Mouse (Mus musculus) v-Abl transformed pro-B cells (cell line): Measurements from ENCODE around the gene Ddx56.
"Not testable (repeated sequence)": the region's sequence is repeated elsewhere in the genome, so short reads cannot be mapped to it uniquely, and the experiment has no call there.

ENCODE experiments used
- in situ Hi-C, 2 experiments: fragments of 400-800 bp; cut with MboI; formaldehyde crosslinking; loops; one replicate each; pipeline ENCODE4 v1.15.1; 2025; ENCODE audit not compliant: unreplicated experiment in 2 of 2

The Ddx56 gene

DNA sequence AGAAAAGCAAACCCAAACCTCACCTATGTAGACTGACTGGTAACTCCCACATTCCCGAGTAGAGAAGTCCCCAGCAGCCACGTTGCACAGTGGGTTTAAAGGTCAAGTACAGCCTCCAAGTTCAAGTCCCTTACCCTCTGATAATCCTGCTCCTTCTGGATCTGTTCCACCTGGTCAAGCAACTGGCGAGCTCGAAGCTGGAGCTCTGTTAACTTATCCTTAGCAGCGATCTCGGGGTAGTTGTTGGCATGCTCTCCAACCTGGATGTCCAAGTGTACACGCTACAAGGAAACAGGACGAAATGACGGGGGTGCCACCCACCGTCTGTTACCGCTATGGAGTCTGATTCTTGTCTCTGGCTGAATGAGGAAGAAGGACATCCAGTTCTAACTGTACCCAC, 6.0 kb upstream of the Ddx56 start:
- in situ Hi-C loops = no loop called here

DNA sequence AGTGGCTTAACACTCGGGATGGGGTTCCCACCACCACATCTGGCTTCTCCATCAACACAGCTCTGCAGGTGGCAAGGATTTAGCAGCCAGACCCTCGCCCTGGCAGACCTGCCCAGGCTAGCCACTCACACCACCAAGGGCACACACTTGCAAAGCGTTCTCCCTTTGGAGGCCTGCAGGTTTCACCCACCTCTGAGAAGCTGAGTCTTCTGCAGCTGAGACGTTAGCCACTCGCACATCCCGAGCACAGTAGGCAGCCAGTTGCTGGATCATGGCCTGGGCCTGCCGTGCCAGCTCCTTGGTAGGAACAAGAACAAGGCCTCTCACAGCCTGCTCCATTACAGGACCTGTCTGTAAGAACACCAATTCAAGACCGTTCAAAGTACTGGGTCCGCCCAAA, 951 bp downstream of the Ddx56 start:
- in situ Hi-C loops = loop anchor here (5.0 kb wide), 2 partner anchors 64 to 69 kb away; partner anchors contain the start of genes A730071L15Rik (in 1 of the 2) and Nudcd3 (in 1 of the 2)

DNA sequence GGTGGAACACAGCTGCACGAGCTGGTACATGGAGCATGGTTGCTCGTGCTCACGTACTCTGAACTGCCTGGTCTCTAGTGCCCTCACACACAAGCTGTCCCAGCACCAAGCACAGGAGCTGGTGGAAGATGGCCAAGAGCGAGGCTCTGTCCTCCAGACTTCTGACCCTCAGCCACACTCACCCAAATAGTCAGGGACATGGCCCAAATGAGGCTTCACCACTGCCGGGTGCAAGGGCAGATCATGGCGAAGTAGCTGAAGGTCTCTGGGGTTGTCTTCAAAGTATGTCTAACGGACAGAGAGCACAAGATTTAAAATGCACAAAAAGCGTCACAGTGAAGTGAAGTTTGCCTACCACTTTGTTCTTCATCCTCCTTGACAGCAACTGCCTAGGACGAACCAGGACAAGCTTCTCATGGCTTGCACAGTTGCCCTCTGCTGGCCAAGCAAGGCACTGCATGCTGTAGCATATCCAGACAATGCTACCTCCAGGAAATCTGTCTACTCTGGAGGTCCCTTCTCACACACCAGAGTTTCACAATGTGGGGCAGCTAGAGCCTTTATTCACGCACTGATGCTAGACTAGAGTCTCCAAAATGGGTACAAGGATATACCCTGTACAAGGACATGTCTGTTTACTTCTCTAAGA, 6.0 kb downstream of the Ddx56 start:
- in situ Hi-C loops = loop anchor here (5.0 kb wide), 1 partner anchor 269 kb away; no protein-coding TSS in a partner anchor

DNA sequence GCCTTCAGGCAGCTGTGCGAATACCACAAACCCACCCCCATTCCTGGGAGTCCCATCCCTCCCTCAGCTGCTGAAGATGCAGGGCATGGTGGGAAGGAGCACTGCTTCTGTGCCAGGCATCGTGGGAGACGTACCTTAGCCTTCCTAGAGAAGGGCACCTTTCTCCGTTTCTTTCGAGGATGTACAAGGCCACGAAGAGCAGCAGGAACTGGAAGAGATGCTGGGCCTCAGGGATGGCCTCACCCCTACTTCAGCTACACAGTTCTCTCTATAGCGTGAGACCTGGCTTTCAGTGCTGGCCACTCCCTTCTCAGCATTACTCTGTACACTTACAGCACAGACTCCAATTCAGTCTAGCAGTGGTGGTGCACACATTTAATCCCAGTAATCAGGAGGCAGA, 8.2 kb downstream of the Ddx56 start:
- in situ Hi-C loops = no loop called here

DNA sequence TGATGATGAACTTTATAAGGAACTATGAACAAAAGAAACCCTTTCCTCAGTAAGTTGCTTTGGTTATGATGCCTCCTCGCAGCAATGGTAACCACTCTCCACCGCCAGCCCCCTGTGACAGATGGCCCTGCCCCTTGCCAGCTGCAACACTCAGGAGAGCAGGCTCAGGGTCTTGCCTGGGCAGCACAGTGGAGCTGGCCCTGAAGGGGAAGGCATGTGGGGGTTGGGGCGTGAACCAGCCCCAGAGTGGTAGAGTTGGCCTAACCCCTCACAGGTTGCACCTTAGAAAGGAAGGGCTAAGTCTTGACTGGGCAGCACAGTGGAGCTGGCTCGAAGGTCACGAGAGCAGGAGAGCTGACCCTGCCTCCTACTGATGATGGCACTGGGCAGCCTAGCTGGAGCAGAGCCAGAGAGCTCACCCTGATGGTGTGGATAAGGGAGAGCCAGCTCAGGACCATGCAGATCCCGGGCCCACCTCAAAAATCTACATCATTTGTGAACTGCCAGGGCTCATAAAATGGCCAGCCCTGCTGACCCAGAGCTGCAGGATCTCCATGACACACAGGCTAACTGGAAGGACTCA, 11.0 kb downstream of the Ddx56 start:
- in situ Hi-C loops = no loop called here

DNA sequence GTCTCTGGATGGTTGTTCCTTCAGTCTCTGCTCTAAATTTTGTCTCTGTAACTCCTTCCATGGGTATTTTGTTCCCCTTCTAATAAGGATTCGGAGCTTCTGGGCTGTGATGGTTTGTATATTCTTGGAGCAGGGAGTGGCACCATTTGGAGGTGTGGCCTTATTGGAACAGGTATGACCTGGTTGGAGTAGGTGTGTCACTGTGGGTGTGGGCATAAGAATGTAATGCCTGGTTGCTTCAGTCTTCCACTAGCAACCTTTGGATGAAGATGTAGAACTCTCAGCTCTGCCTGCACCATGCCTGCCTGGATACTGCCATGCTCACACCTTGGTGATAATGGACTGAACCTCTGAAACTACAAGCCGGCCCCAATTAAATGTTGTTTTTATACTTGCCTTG, 13.0 kb downstream of the Ddx56 start:
- in situ Hi-C loops = not testable (repeated sequence)

DNA sequence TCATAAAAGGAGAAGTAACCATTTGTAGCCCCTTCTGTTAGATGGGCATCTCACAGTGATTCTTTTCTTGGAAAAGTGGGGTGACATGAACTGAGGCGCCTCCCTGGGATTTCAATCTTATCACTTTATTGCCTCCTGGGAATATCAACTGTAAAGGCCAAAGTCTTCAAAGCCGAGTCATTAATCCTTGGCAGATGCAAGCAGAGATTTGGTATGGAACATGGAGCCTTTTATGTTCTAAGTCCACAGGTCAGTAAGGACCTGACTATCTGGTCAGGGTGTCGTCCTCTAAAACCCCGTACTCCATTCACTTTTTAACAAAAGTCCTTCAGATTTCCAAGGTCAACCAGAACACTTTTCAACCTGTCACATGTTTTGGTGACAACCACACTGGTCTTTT, 14.7 kb downstream of the Ddx56 start:
- in situ Hi-C loops = no loop called here

DNA sequence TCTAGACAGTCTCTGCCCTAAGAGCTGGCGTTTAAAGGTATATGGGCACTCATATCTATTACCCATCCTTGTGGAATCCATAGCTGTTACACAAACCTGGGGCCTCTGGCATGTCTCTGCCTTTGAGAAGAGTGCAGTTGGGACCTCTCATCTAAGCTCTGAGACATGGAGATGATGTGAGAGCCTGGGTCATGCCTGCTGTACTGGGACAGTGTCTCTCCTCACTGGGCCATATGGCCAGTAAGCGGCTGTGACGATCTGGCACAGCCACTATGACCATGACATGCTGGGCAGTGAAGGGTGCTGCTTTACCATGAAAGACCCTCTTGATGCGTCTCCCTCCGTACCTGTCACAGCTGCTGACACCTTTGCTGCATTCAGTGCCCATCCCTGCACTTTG, 15.3 kb downstream of the Ddx56 start:
- in situ Hi-C loops = no loop called here

DNA sequence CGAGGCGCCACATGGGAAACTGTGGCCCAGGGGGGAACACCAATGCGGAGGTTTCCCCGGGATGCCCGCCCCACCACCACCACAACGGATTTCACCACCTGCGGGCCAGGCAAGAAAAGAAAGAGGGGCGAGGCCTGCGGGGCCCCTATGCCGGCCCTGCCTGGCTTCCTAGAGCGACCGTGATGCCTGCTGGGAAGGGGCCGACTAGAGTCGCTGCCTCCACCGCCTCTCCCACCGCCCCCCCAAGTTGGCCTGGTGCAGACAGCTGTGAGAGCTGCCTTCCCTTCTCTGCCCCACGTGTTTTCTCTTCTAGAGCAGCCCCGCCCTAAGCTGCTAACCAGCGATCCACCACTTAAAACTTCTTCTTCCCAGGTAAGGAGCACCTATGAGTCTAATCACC, 22.9 kb downstream of the Ddx56 start:
- in situ Hi-C loops = no loop called here

DNA sequence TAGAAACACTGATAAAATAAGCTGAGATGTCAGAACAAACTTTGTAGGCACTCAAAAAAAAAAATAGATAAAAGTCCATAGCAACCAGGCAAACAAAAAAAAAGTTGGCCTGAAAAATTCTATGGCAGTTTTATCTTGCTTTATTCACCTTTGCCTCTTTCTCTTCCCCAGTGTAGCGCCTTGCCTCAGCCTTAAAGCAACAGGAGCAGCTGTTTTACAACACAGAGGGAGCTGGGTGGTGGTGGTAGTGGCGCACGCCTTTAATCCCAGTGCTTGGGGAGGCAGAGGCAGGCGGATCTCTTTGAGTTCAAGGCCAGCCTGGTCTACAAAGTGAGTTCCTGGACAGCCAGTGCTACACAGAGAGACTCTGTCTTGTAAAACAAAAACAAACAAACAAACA, 34.5 kb downstream of the Ddx56 start:
- in situ Hi-C loops = no loop called here

DNA sequence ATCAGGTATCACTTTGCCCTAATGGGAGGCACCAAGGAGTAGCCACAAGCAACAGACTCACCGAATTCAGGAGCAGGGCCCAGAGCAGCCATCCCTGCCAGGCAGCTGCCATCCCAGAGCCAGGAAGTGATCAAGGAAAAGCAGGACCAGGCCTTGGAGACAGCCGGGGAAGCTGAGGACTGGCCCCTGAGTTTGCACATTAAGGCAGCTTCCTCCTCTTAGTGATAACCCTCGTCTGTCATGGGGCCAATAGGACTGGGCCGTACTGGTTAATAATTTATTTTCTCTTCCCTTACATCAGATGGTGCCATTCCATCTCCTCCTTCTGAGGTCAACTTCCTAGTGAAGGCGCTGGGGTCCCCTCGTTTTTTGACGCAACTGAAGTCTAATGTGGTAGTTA, 37.6 kb downstream of the Ddx56 start, which contains the start of gene Npc1l1:
TSS of gene Npc1l1 (minus strand) at position 132 of the 400 bp plus-strand sequence.
- in situ Hi-C loops = no loop called here

DNA sequence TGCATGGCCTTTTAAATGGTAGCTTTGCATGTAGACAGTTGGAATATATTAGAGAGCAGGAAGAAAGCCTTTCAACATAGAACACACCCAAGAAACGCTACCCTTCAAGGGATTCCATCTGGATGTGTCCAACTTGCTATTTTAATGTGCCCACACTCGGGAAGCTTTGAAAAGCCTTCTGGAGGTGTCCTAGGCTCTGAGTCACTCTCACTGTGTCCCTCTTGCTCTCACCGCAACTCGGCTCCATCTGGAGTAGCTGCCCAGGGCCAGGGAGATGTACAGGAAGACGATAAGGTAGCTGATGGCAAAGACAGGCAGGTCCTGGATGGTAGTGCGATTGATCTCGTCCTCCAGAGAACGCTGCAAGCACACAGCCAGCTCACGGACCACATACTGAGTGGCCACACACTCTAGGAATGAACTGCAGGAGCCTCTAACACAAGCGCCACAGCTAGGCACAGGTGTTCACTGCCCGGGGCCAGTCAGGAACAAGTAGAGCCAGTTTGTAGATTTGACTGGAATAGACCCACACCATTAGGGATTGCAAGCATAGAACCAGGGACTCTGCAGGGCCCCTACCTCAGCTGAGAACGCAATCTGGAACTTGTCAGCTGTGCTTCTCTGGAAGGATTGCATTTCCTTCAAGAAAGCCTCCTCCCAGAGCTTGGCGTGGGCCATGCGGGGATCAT, 42.9 kb downstream of the Ddx56 start:
- in situ Hi-C loops = loop anchor here in 1 of 2 experiments (25.0 kb wide), 1 partner anchor 637 kb away; no protein-coding TSS in a partner anchor

DNA sequence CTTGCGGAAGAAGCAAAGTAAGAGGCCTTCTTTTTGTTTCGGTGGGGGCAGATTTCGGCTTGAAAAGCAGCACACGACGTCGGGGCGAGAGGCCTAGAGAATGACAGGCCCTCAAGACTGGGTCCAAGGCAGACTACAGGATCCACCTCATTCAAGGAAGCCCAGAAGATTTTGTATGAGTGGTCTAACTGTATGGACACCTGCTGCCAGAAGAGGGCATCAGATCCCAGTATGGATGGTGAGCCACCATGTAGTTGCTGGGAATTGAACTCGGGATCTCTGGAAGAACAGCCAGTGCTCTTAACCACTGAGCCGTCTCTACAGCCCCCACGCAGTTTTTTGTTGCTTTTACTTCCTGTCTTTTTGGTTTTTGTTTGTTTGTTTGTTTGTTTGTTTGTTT, 45.4 kb downstream of the Ddx56 start:
- in situ Hi-C loops = loop anchor here in 1 of 2 experiments (25.0 kb wide), 1 partner anchor 635 kb away; no protein-coding TSS in a partner anchor

DNA sequence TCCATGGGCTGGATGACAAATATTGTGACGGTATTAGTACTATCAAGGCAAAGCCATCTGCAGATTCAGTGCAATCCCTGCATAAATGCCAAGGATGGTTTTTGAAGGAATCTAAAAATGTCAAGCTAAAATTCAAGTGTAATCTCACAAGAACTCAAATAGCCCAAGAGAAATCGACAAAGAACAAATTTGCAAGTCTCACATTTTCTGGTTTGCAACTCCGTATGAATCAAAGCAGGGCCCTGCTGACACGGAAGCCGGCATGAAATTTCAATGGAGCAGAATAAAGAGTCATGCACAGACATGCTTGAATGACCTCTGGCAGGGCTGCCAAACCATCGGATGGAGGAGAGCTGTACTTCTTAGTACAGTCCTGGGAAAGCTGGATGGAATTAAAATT, 47.6 kb downstream of the Ddx56 start:
- in situ Hi-C loops = loop anchor here in 1 of 2 experiments (25.0 kb wide), 1 partner anchor 633 kb away; no protein-coding TSS in a partner anchor

DNA sequence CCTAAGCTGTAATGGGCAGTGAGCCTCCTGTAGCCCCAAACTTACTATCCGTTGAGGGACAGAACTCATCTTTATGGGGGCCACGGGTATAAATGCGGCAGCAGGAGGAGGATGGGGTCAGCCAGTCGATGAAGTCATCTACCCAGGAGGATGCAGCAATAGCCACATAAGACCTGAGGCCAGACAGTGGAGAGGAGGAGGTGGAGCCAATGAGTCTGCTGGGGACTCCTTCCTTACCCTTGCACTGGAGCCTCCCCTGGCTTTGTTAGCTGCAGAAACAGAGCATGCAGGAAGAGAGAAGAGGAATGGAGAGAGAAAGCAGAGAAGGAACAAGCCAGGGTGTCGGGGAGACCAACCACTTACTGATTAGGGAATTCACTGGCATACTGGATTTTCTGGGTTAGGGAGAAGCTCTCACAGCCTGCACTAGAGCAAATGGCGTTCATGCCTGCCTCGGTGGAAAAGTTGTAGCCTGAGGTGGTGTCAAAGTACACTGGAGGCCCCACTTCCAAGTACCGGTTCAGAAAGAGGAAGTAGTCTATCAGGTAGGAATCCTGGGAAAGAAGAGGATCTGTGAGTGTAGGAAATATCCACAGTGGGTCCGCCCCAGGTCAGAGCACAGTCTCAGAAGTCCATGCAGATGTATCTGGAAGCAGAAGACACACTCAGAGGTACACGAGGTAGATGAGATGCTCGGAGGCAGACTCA, 49.2 kb downstream of the Ddx56 start:
- in situ Hi-C loops = loop anchor here in 1 of 2 experiments (25.0 kb wide), 1 partner anchor 631 kb away; no protein-coding TSS in a partner anchor

DNA sequence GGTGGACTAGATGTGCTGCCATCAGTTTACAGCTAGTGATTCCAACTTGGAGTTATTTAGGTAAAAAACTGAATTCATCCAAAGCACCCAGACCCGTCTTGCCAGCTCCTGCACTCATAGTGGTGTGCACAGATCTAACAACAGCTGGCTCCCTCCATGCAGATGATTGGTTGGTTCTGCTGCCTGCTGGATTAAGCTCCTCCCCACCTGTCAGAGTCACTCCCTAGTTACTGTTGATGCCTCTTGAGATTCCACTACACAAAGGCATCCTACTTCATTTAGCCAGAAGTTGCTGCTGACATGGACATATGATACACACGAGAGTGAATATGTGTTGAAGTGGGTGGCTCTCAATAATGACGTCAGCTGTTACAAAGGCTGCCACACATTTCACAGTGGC, 50.7 kb downstream of the Ddx56 start:
- in situ Hi-C loops = loop anchor here in 1 of 2 experiments (25.0 kb wide), 1 partner anchor 630 kb away; no protein-coding TSS in a partner anchor
